Mouse (Mus musculus) cortical plate, adult 2 months (tissue): ENCODE results near the gene Gm6176.
"Not testable (repeated sequence)": the region's sequence is repeated elsewhere in the genome, so short reads cannot be mapped to it uniquely, and the experiment has no call there.

Experiments
- CTCF ChIP-seq: fragments of 200-500 bp; IDR thresholded peaks from 2 replicates; pipeline ENCODE4 v1.5.1; 2011; ENCODE audit warnings: mild to moderate bottlenecking, control low read depth, low read length; ENCODE audit not compliant: insufficient read depth; ENCODE audit errors: extremely low read depth
- POLR2A ChIP-seq: fragments of 200-500 bp; IDR thresholded peaks from 2 replicates; pipeline ENCODE4 v1.6.1; 2011; ENCODE audit warnings: mild to moderate bottlenecking, low read length, control low read depth; ENCODE audit not compliant: insufficient read depth; ENCODE audit errors: extremely low read depth

DNA sequence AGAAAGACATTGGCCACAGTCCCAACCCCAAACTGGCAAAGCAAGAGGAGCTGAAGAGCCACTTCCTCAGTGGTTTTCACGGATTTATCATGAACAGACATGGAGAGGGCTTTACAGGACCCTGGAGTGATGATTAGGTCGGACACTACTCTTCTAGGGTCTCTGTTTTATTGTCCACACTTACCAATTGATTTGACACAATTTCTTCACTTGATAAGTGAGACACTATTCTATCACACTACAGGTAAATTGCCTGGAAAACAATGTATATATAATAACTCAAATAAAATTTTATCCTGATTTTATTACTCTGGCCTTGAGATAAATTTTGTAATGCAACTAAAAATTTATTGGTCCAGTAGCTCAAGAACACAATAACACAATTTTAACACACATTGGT is 27.3 kb downstream of the Gm6176 start, which contains the start of gene Vmn1r138:
- not testable (repeated sequence) for TF ChIP-seq POLR2A, CTCF
